Mouse (Mus musculus): ENCODE measurements around the gene Tiam1.
A peak's percentile ranks its signal among the peaks of the same experiment; 100 is the strongest.

Gene Tiam1

DNA sequence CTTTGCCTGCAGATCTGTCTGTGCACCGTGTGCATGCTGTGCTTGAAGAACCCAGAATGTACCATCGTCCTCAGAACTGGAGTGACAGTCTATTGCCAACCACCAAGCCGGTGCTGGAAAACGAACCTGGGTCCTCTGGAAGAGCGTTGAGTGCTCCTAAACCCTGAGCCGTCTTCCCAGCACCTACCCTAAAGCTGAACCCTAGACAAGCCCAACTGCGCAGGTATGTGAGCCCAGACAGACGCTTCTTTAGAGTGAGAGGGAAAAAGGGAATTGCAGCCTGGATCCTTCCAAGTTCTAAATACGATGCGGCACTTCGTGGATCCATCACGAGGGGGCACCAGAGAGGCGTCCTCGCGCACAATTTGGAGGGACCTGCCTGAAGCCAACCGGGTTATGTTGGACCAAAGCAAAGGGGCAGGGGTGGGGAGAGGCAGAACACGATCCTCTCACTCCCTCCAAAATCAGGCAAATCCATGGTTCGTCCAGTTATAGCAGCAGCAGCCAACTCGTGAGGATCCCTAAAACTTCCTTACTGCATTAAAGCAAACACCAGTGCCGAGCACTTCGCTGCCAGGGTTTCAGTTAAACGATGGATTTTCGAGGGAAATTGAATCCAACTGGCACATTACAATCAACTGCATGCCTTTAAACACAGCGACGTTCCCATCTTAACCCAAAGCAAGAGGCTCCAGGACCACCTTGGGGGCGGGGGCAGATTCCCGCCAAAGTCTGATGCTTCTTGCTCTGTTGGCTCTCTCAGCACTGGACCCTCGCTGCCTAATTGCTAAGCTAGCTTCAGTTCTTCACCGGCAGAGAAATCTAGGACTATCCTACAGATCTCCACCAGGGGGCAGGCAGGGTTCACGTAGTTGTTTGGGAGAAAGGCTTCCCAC is 369.7 kb downstream of the Tiam1 start:
- peak; percentile 75 to 78 for DNase-seq

- DNase-seq = no peak
Measured at GRCm38 (mm10) chr16:89765919-89766318, 377.6 kb downstream of the Tiam1 start.

DNA sequence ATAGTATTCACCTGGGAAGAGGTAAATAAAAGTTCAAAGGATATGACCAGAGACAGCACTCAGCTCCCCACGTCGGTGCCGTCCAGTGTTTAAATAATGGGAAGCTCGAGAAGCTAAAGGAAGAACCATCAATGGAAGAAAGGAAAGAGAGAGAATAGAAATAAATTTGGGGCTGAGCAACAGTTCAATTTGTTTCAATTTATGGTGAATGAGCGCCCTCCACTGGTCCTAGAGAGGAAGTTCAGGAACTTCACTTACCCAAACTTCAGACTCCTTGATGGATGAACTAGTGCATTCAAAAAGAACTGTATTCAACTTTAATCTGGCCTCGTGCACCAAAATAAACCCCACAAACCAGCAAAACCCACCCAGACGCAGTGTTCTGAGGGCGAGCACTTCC is 378.1 kb downstream of the Tiam1 start:
- no peak for DNase-seq

DNA sequence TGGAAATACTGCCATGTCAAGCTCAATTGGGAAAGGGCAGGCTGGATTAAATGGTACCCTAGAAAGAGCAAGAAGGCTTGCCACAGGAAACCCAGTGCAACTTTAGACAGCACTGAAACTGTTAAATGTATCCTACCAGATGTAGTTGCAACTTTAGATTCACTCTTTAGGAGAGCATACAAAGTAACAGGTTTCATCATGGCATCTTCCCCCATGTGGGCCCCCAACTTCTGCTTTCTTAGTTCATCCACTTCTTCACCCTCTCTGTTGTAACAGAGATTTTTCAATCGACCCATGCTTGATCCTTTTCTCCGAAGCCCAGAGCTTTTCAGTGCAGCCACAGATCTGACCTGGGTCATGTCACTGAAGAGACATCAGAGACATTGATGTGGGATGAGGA is 379.8 kb downstream of the Tiam1 start:
- no peak for DNase-seq

DNA sequence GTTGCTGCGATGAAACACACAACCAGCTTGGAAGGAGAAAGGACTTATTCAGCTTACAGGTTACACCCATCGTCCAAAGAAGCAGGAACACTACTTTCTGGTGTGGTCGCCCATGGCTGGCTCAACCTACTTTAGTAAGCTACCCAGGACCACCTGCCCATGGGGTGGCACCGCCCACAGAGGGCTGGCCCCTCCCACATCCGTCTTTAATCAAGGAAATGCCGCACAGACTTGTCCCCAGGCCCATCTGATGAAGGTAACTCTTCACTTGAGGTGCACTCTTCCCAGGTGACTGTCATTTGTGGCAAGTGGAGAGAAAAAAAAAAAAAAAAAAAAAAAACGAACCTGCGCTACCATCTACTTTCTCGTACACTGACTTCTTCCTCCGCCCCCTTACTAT is 381.0 kb downstream of the Tiam1 start:
- no peak for DNase-seq

DNA sequence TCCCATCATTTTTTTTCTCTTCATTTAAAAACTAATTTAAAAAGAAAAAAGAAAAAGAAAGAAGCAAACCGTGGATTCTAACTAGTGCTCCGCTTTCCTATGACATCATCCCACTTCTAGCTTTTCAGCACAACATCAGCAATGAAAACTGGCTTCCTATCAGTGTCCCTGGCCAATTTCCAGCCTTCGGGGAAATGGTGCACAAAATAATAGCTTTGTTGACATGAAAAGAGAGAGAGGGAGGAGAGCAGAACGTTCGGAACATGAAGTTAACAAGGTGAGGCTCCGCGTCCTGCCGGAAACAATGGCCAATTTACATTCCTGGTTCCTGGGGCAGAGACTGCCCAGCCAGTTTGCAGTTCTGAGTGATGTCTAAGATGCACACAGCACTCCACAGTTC is 381.5 kb downstream of the Tiam1 start:
- DNase-seq = no peak

DNA sequence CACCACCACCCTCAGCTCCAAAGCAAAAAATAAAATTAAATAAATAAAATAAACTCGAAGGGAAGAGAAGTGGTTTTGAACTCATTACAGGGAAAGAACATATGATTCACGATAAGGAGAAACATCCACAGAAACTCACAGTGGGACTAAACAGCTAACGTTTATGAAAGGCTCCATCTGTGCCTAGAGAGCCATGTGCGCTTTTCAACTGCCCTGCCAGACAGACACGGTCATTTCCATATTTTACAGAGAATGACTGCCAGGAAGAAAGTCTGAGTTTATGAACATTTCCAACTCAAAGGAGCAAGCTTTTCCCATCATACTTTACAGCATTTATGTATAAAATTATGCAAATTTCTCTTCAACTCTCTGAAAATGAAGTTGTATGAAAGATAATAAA is 386.2 kb downstream of the Tiam1 start:
- DNase-seq = no peak

- no peak for DNase-seq
Measured at GRCm38 (mm10) chr16:89754709-89755108, 388.9 kb downstream of the Tiam1 start.

DNA sequence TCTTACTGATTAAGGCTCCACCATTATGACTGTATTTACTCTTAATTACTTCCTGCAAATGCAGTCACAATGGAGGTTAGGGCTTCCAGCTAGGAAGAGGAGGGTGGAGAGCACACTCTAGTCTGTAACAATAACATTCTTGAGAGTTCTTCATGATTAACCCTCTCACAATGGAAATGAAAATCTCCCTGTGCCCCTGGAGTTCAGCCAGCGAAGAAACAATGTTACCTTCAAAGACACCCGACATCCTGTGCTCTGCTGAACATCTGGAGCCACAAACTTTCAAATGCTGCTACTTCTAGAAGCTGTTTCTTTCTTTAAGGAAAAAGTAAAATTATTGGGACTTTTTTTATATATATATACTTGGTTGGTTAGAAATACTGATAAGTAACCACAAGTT is 395.7 kb downstream of the Tiam1 start:
- DNase-seq = no peak

GRCm38 (mm10) chr16:89739559-89739958 is 404.0 kb downstream of the Tiam1 start:
- no peak for DNase-seq

- no peak for DNase-seq
Measured at GRCm38 (mm10) chr16:89738963-89739362, 404.6 kb downstream of the Tiam1 start.
